Mouse (Mus musculus): ENCODE results near the gene Hnrnpa0. TPM values are rescaled to one million over a fixed set of nuclear protein-coding genes. Genes with fewer than 3 reads are reported as not detected.

Gene Hnrnpa0
- polyA plus RNA-seq, 1 experiment from 2014 or later, result 13.7 TPM

- no peaks in the 10 kb centered on the region for H3K27me3 ChIP-seq (ENCODE audit: control insufficient read depth, insufficient read depth, low read length)
- H3K4me2 ChIP-seq (ENCODE audit: low read depth, low read length), result no peak overlapping the region; the same call in 1 of the 2 replicates
- H3K9ac ChIP-seq (ENCODE audit: low read length), result no peak overlapping the region
- no peak for ATAC-seq (replicated peaks; ENCODE audit: extremely low read depth, insufficient read depth, low FRiP score)
- no peak overlapping the region for H3K27ac ChIP-seq (ENCODE audit: low read length)
- 55% methylated on average over 10 of the region's 10 CpGs for WGBS
- H3K4me3 ChIP-seq (ENCODE audit: low read length), result no peak overlapping the region
- H3K4me1 ChIP-seq (ENCODE audit: control insufficient read depth, insufficient read depth, low read length), result peaks cover 23% of the 10 kb centered on the region
- H3K9me3 ChIP-seq (replicated peaks; ENCODE audit: control insufficient read depth, low read length), result no peaks in the 10 kb centered on the region
- no peaks in the 10 kb centered on the region for H3K36me3 ChIP-seq (ENCODE audit: control insufficient read depth, insufficient read depth)
Observed at GRCm38 (mm10) chr13:58122786-58123297, 5.5 kb downstream of the Hnrnpa0 start.

GRCm38 (mm10) chr13:58117318-58118017 is 10.9 kb downstream of the Hnrnpa0 start:
- no peak overlapping the region for H3K27ac ChIP-seq (ENCODE audit: low read length)
- no peak overlapping the region for H3K4me2 ChIP-seq (ENCODE audit: low read depth, low read length)
- peaks cover 21% of the 10 kb centered on the region for H3K4me1 ChIP-seq (ENCODE audit: control insufficient read depth, insufficient read depth, low read length)
- ATAC-seq (replicated peaks; ENCODE audit: extremely low read depth, insufficient read depth, low FRiP score), result no peak
- H3K9me3 ChIP-seq (replicated peaks; ENCODE audit: control insufficient read depth, low read length), result no peaks in the 10 kb centered on the region
- 51% methylated on average over 8 of the region's 8 CpGs for WGBS
- no peak overlapping the region for H3K4me3 ChIP-seq (ENCODE audit: low read length)
- H3K9ac ChIP-seq (ENCODE audit: low read length), result no peak overlapping the region
- no peaks in the 10 kb centered on the region for H3K36me3 ChIP-seq (ENCODE audit: control insufficient read depth, insufficient read depth)
- no peaks in the 10 kb centered on the region for H3K27me3 ChIP-seq (ENCODE audit: control insufficient read depth, insufficient read depth, low read length)

DNA sequence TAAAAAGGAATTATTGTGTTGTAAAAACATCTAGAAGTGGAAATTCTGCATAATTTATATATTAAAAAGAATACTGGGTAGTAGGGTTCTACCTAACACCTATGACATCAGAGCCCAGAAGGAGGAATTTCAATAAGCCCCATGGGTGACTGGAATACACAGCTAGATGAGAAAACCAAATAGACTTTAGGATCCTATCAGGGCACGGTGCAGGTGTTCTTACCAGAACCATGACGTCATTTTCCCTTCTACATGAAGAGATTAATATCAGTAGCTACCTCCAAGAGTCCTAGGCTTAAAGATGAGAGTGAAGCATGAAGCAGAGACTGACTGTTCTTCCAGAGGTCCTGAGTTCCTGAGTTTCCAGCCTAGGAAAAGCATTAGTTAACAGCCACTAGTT is 11.6 kb downstream of the Hnrnpa0 start:
- Histone ChIP-seq H3K36me3 (ENCODE audit: control insufficient read depth, insufficient read depth) (no peaks in the 10 kb centered on the region), H3K9me3 (replicated peaks; ENCODE audit: control insufficient read depth, low read length) (no peaks in the 10 kb centered on the region), H3K4me3 (ENCODE audit: low read length) (no peak overlapping the region), H3K27me3 (ENCODE audit: control insufficient read depth, insufficient read depth, low read length) (no peaks in the 10 kb centered on the region), H3K9ac (ENCODE audit: low read length) (no peak overlapping the region), H3K4me2 (ENCODE audit: low read depth, low read length) (no peak overlapping the region), H3K4me1 (ENCODE audit: control insufficient read depth, insufficient read depth, low read length) (peaks cover 21% of the 10 kb centered on the region), H3K27ac (ENCODE audit: low read length) (no peak overlapping the region)
- no peak for ATAC-seq (replicated peaks; ENCODE audit: extremely low read depth, insufficient read depth, low FRiP score)
- 67% methylated on average over 2 of the region's 2 CpGs for WGBS

- H3K4me2 ChIP-seq (ENCODE audit: low read depth, low read length), result peak overlapping the region; percentile 27; the same call in 1 of the 2 replicates
- H3K4me3 ChIP-seq (ENCODE audit: low read length), result no peak overlapping the region
- H3K27ac ChIP-seq (ENCODE audit: low read length), result peak overlapping the region; percentile 41
- no peaks in the 10 kb centered on the region for H3K36me3 ChIP-seq (ENCODE audit: control insufficient read depth, insufficient read depth)
- no peaks in the 10 kb centered on the region for H3K9me3 ChIP-seq (replicated peaks; ENCODE audit: control insufficient read depth, low read length)
- no peaks in the 10 kb centered on the region for H3K27me3 ChIP-seq (ENCODE audit: control insufficient read depth, insufficient read depth, low read length)
- ATAC-seq (replicated peaks; ENCODE audit: extremely low read depth, insufficient read depth, low FRiP score), result peak; percentile 45
- peaks cover 21% of the 10 kb centered on the region for H3K4me1 ChIP-seq (ENCODE audit: control insufficient read depth, insufficient read depth, low read length)
- WGBS, result 25% methylated on average over 13 of the region's 13 CpGs
- H3K9ac ChIP-seq (ENCODE audit: low read length), result no peak overlapping the region
Observed at GRCm38 (mm10) chr13:58115227-58115626, 13.1 kb downstream of the Hnrnpa0 start.

- Histone ChIP-seq H3K4me3 (ENCODE audit: low read length) (peak within 1 kb of the TSS; percentile 78), H3K36me3 (ENCODE audit: control insufficient read depth, insufficient read depth) (no peaks in the 10 kb centered on the region), H3K9ac (ENCODE audit: low read length) (peak within 1 kb of the TSS; percentile 83), H3K4me1 (ENCODE audit: control insufficient read depth, insufficient read depth, low read length) (peaks cover 26% of the 10 kb centered on the region), H3K27me3 (ENCODE audit: control insufficient read depth, insufficient read depth, low read length) (no peaks in the 10 kb centered on the region), H3K9me3 (replicated peaks; ENCODE audit: control insufficient read depth, low read length) (no peaks in the 10 kb centered on the region), H3K27ac (ENCODE audit: low read length) (peak within 1 kb of the TSS; percentile 85), H3K4me2 (ENCODE audit: low read depth, low read length) (peak within 1 kb of the TSS; percentile 80)
- ATAC-seq (replicated peaks; ENCODE audit: extremely low read depth, insufficient read depth, low FRiP score), result peak; percentile 74
- WGBS, result under 1% methylated on average over 35 of the region's 35 CpGs
Observed at GRCm38 (mm10) chr13:58113061-58113900, 15.1 kb downstream of the Hnrnpa0 start, which contains the start of gene Klhl3. Klhl3 (minus strand) TSS chr13:58113592.

GRCm38 (mm10) chr13:58112601-58113041 is 15.7 kb downstream of the Hnrnpa0 start:
- Histone ChIP-seq H3K36me3 (ENCODE audit: control insufficient read depth, insufficient read depth) (no peaks in the 10 kb centered on the region), H3K4me1 (ENCODE audit: control insufficient read depth, insufficient read depth, low read length) (peaks cover 26% of the 10 kb centered on the region), H3K9ac (ENCODE audit: low read length) (peak overlapping the region; percentile 83), H3K27me3 (ENCODE audit: control insufficient read depth, insufficient read depth, low read length) (no peaks in the 10 kb centered on the region), H3K4me2 (ENCODE audit: low read depth, low read length) (peak overlapping the region; percentile 80), H3K4me3 (ENCODE audit: low read length) (peak overlapping the region; percentile 78), H3K27ac (ENCODE audit: low read length) (peak overlapping the region; percentile 85), H3K9me3 (replicated peaks; ENCODE audit: control insufficient read depth, low read length) (no peaks in the 10 kb centered on the region)
- WGBS, result 11% methylated on average over 11 of the region's 11 CpGs
- ATAC-seq (replicated peaks; ENCODE audit: extremely low read depth, insufficient read depth, low FRiP score), result no peak

DNA sequence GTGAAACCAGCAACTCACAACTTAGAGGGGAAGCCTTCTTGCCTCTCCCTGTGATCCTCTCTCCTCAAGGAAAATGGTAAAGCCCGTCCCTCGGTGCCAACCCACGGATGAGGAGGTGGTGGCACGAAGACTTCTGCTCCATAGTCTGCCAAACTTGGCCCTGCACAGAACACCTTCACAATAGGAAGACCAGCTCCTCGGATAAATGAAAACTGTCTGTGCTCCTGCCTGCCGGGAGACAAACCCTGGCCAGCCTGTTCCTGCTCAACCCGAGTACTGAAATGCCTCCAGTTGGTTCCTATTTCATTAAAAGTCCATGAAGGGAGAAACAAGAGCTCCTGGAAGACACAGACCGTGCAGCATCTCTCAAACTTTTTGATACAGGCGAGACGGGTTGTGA is 16.2 kb downstream of the Hnrnpa0 start:
- Histone ChIP-seq H3K27me3 (ENCODE audit: control insufficient read depth, insufficient read depth, low read length) (no peaks in the 10 kb centered on the region), H3K4me1 (ENCODE audit: control insufficient read depth, insufficient read depth, low read length) (peaks cover 26% of the 10 kb centered on the region), H3K4me2 (ENCODE audit: low read depth, low read length) (peak overlapping the region; percentile 80), H3K27ac (ENCODE audit: low read length) (no peak overlapping the region; the same call in 1 of the 2 replicates), H3K4me3 (ENCODE audit: low read length) (peak overlapping the region; percentile 78), H3K36me3 (ENCODE audit: control insufficient read depth, insufficient read depth) (no peaks in the 10 kb centered on the region), H3K9ac (ENCODE audit: low read length) (peak overlapping the region; percentile 83; the same call in 1 of the 2 replicates), H3K9me3 (replicated peaks; ENCODE audit: control insufficient read depth, low read length) (no peaks in the 10 kb centered on the region)
- 64% methylated on average over 10 of the region's 10 CpGs for WGBS
- no peak for ATAC-seq (replicated peaks; ENCODE audit: extremely low read depth, insufficient read depth, low FRiP score)

DNA sequence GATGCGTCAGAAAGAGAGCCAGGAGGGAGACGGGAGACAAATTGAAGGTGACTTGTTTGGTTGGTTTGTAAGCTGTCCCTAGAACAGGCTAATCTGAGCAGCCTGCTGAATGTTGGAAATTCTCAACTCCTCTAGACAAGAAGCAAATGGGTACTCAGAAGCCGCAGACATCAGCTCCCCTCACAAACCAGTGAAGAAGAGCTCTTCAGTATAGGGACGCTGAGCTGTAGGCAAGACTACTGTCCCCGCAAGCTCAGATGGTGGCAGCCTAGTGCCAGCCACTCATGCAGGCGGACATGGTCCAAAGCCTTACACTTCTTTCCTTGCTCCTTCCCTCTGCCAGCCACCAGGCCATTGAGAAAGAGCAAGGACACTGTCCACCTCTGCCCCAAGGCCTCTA is 17.1 kb downstream of the Hnrnpa0 start:
- no peak overlapping the region for H3K27ac ChIP-seq (ENCODE audit: low read length)

More for the DNA sequence above, 17.1 kb downstream of the Hnrnpa0 start:
- H3K27me3 ChIP-seq (ENCODE audit: control insufficient read depth, insufficient read depth, low read length), result no peaks in the 10 kb centered on the region
- H3K4me1 ChIP-seq (ENCODE audit: control insufficient read depth, insufficient read depth, low read length), result peaks cover 26% of the 10 kb centered on the region
- 0 out of 2 replicates have a peak, but pooled peaks cover 1% of the 10 kb centered on the region for H3K36me3 ChIP-seq (ENCODE audit: control insufficient read depth, insufficient read depth)
- no peak overlapping the region for H3K4me3 ChIP-seq (ENCODE audit: low read length)
- ATAC-seq (replicated peaks; ENCODE audit: extremely low read depth, insufficient read depth, low FRiP score), result no peak
- H3K9ac ChIP-seq (ENCODE audit: low read length), result no peak overlapping the region
- 90% methylated on average over 6 of the region's 6 CpGs for WGBS
- H3K4me2 ChIP-seq (ENCODE audit: low read depth, low read length), result peak overlapping the region; percentile 80
- no peaks in the 10 kb centered on the region for H3K9me3 ChIP-seq (replicated peaks; ENCODE audit: control insufficient read depth, low read length)
